Mouse (Mus musculus): ENCODE results near the gene Arhgap18.

GRCm38 (mm10) chr10:26780581-26780980 is 27.4 kb downstream of the Arhgap18 start:
- TF ChIP-seq CTCF (IDR thresholded peaks at IDR 0.05; ENCODE audit: insufficient read depth, low read depth, low read length) (no peak), POLR2A (IDR thresholded peaks at IDR 0.05; ENCODE audit: insufficient read depth, low read depth, low read length) (no peak)

All from olfactory bulb, adult 2 months (tissue).